Mouse (Mus musculus) thymus, postnatal 10 days (tissue): ENCODE results near the gene Lyrm7.
"Not testable (repeated sequence)": the region's sequence is repeated elsewhere in the genome, so short reads cannot be mapped to it uniquely, and the experiment has no call there.

ENCODE experiments used
- DNase-seq, 2 experiments: peaks; one replicate each; pipeline ENCODE4 v3.0.0; 2021; ENCODE audit warnings: low spot score in 2 of 2

Lyrm7 gene

GRCm38 (mm10) chr11:54860256-54861038, at the start of gene Lyrm7:
TSS of gene Lyrm7 (minus strand) at chr11:54860916.
- peak; percentile 96 for DNase-seq

- DNase-seq, result no peak
Measured at GRCm38 (mm10) chr11:54910081-54910665, 49.5 kb upstream of the Lyrm7 start.

GRCm38 (mm10) chr11:54909273-54909672, 48.6 kb upstream of the Lyrm7 start:
- no peak for DNase-seq

- no peak for DNase-seq
Measured at GRCm38 (mm10) chr11:54907259-54907658, 46.5 kb upstream of the Lyrm7 start.

GRCm38 (mm10) chr11:54906466-54906865, 45.8 kb upstream of the Lyrm7 start:
- DNase-seq, result no peak

- DNase-seq, result no peak
Measured at GRCm38 (mm10) chr11:54905931-54906330, 45.2 kb upstream of the Lyrm7 start.

GRCm38 (mm10) chr11:54905086-54905485, 44.4 kb upstream of the Lyrm7 start:
- no peak for DNase-seq

- DNase-seq, result no peak
Measured at GRCm38 (mm10) chr11:54903940-54904706, 43.4 kb upstream of the Lyrm7 start.

- DNase-seq, result no peak
Measured at GRCm38 (mm10) chr11:54903339-54903738, 42.6 kb upstream of the Lyrm7 start.

- DNase-seq, result no peak
Measured at GRCm38 (mm10) chr11:54902333-54903323, 41.9 kb upstream of the Lyrm7 start, which contains the start of gene Gpx3. TSS of gene Gpx3 (plus strand) at chr11:54902453.

- no peak for DNase-seq
Measured at GRCm38 (mm10) chr11:54899657-54900056, 38.9 kb upstream of the Lyrm7 start.

GRCm38 (mm10) chr11:54897470-54897869, 36.8 kb upstream of the Lyrm7 start:
- DNase-seq, result no peak

GRCm38 (mm10) chr11:54896646-54897045, 35.9 kb upstream of the Lyrm7 start:
- DNase-seq, result not testable (repeated sequence)

- no peak for DNase-seq
Measured at GRCm38 (mm10) chr11:54894589-54894988, 33.9 kb upstream of the Lyrm7 start.

- no peak for DNase-seq
Measured at GRCm38 (mm10) chr11:54892091-54892490, 31.4 kb upstream of the Lyrm7 start.

- no peak for DNase-seq
Measured at GRCm38 (mm10) chr11:54891341-54891740, 30.6 kb upstream of the Lyrm7 start.

- no peak for DNase-seq
Measured at GRCm38 (mm10) chr11:54887927-54888326, 27.2 kb upstream of the Lyrm7 start.

- DNase-seq, result no peak
Measured at GRCm38 (mm10) chr11:54885406-54885805, 24.7 kb upstream of the Lyrm7 start.

GRCm38 (mm10) chr11:54884937-54885336, 24.2 kb upstream of the Lyrm7 start:
- DNase-seq, result no peak

- no peak for DNase-seq
Measured at GRCm38 (mm10) chr11:54884197-54884828, 23.6 kb upstream of the Lyrm7 start.

GRCm38 (mm10) chr11:54882671-54883070, 22.0 kb upstream of the Lyrm7 start:
- DNase-seq, result no peak
